Mouse (Mus musculus) thymus, postnatal 25 days (tissue): ENCODE data around the gene Cmtm5.
"Not testable (repeated sequence)": the region's sequence is repeated elsewhere in the genome, so short reads cannot be mapped to it uniquely, and the experiment has no call there.

Experiments used
- DNase-seq: peaks from one replicate; pipeline ENCODE4 v3.0.0; 2022

Gene Cmtm5

GRCm38 (mm10) chr14:54960769-54961168, 24.7 kb downstream of the Cmtm5 start:
- DNase-seq, result peak; percentile 22

GRCm38 (mm10) chr14:54961487-54961886, 25.4 kb downstream of the Cmtm5 start:
- no peak for DNase-seq

DNA sequence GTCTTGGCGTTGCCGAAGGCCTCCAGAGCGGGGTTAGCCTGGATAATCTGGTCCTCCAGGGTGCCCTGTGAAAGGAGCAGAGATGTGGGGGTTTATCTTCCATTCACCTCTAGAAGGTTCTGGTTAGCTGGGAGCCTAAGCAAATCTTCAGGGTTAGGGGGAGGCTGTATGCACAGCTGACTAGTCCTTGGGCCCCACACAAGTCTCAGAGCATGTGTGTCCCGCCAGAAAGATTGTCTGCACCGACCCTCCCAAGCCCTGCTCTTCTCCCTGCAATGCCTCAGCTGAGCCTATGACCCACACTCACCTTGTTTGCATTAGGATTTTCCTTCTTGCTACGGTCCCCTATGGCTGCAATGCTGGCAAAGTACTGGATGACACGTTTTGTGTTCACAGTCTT, 26.7 kb downstream of the Cmtm5 start:
- DNase-seq, result no peak

GRCm38 (mm10) chr14:54963727-54964126, 27.7 kb downstream of the Cmtm5 start:
- no peak for DNase-seq

DNA sequence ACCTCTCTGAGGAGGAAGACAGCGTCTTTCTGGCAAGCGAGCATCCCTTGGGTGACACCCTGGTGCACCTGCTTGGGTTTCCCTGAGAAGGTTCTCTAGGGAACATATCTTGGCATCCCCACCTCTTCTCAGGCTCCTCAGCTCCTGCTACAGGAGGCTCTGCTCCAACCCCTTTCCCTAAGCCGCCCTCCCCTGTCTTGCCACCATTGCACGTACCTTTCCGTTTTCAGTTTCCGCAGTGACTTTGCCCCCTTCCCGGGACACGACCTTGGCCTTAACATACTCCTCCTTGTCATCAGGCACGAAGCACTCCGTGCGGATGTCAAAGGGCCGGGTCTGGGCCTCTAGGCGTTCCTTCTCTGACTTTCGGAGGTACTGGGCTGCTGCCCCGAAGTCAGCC, 29.0 kb downstream of the Cmtm5 start:
- DNase-seq, result no peak

DNA sequence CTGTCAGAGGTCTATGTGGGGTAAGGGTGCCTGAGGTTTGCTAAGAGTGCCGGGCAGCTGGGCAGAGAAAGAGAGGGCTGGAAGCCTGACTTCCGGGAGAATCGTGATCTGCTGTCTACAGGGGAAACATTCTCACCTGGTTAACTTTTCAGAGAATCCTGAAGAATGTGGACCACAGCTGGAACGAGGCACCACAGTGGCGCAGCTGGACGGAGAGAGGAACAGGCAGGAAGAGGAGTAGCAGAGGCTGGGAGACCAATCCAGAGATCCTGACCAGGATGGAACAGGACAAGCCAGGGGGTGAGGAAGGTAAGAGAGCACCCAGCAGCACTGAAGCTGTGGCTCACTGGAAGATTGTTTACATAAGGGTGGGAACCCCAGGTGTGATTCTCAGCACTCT, 29.6 kb downstream of the Cmtm5 start:
- no peak for DNase-seq

DNA sequence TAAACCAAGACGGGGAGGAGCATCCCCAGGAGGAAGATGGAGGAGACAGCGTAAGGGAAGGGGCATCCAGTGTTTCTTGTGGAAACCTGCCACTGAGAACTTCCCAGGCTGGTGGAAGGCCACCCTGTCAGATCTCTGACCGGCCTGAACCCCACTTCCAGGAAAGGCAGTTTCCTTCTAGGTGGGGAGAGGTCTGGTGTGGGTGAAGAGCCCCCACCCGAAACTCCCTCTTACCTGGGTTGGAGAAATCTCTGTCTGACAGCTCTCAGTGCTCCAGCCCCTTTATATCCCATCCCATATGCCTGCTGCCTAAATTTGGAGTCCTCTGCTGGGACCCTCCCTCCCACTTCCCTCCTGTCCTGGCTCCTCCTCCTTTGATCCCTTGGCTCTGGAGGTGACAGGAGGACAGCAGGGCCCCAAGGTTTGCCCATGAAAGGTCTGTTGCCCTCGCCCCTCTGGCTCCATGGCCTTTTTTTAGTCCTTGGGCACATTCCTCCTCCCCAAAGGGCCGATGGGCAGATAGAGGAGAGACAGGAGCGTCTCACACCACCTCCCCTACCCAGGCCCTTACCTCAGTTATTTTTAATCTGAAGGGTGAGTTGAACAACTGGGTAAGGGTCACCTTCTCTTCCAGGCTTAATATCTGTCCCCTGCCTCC, 30.4 kb downstream of the Cmtm5 start, which contains the start of gene Myh6:
Myh6 (minus strand) TSS at position 608 of the 658 bp plus-strand sequence.
- DNase-seq, result no peak

- DNase-seq, result no peak
Observed at GRCm38 (mm10) chr14:54967874-54968273, 31.8 kb downstream of the Cmtm5 start.

DNA sequence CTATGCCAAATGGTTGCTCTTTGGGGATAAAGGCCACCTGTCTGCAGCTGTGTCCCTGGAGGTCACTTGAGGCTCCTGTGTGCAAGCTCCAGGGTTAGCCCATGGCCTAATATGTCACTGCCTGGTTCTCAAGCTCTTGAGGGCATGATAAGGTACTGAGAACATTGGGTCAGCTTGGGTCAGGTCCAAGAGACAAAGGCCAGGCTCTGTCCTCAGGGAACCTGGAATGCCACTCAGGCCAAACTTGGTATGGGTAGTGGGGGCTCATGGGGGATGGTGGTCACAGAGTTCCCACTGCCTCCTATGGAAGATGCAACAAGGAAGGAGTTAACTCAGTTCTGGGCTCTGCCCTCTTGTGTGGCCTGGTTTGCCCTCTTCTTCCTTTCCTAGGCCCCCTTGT, 32.3 kb downstream of the Cmtm5 start:
- DNase-seq, result no peak

GRCm38 (mm10) chr14:54972786-54973185, 36.7 kb downstream of the Cmtm5 start:
- not testable (repeated sequence) for DNase-seq

GRCm38 (mm10) chr14:54974068-54974791, 38.2 kb downstream of the Cmtm5 start:
- no peak for DNase-seq

GRCm38 (mm10) chr14:54976633-54977032, 40.6 kb downstream of the Cmtm5 start, which contains the start of gene Gm17428:
TSS of gene Gm17428 (plus strand) at chr14:54976933.
- no peak for DNase-seq

- DNase-seq, result no peak
Observed at GRCm38 (mm10) chr14:54978664-54979063, 42.6 kb downstream of the Cmtm5 start.

DNA sequence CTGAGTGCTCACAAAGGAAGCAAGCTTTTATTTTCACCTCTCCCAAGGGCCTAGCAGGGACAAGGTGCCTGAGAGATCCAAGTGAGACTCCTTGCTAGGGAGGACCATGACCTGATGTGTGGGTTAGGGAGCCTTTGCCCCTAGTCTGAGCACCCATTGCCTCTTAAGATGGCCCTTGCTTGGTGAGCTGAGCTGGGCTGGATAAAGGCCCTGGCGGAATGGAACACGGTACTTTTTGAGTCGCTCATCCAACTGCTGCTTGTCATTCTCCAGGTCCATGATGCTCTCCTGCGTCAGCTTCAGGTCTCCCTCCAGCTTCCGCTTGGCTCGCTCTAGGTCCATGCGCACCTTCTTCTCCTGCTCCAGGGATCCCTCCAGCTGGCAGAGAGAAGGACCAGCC, 45.9 kb downstream of the Cmtm5 start:
- DNase-seq, result no peak

DNA sequence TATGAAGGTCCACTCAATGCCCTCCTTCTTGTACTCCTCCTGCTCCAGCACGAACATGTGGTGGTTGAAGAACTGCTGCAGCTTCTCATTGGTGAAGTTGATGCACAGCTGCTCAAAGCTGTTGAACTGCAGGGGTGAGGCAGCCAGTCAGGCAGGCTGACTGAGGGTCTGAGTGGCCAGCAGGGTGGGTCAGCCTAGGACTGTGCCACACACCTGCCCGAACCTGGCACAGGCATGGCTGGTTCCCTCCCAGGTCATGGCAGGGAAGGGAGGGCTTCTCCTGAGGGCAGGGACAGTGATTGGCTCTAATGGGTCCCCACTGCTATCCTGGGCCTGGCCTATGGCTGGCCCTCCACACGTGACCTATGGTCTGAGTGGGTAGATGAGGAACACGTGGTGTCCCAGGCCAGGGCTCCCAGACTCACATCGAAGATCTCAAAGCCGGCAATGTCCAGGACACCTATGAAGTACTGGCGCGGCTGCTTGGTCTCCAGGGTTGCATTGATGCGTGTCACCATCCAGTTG, 52.4 kb downstream of the Cmtm5 start:
- not testable (repeated sequence) for DNase-seq
